Mouse (Mus musculus) liver, adult 2 months (tissue): ENCODE data around the gene Hoxd4. TPM values are rescaled to one million over a fixed set of nuclear protein-coding genes. Genes with fewer than 3 reads are reported as not detected.

Source experiments
- DNase-seq: peaks from one replicate; pipeline ENCODE4 v3.0.0-alpha.2; 2011; ENCODE audit warnings: low read depth, low spot score; ENCODE audit errors: extremely low read depth
- H3K27ac ChIP-seq: fragments of 200-500 bp; replicated peaks from 2 replicates; pipeline ENCODE4 v1.5.1; 2012; ENCODE audit warnings: low read depth, mild to moderate bottlenecking, control low read depth, inconsistent platforms, low read length; ENCODE audit not compliant: insufficient read depth
- H3K27me3 ChIP-seq: fragments of 200-500 bp; 2 replicates; pipeline ENCODE4 v1.6.1; 2012; ENCODE audit warnings: mild to moderate bottlenecking, moderate library complexity, low read length, inconsistent platforms; ENCODE audit not compliant: control insufficient read depth, insufficient read depth
- H3K36me3 ChIP-seq: fragments of 200-500 bp; 2 replicates; pipeline ENCODE4 v1.6.1; 2012; ENCODE audit warnings: low read length, inconsistent platforms; ENCODE audit not compliant: control insufficient read depth, insufficient read depth
- H3K4me1 ChIP-seq: fragments of 200-500 bp; 2 replicates; pipeline ENCODE4 v1.6.1; 2011; ENCODE audit warnings: low read length; ENCODE audit not compliant: control insufficient read depth, insufficient read depth
- H3K4me3 ChIP-seq: fragments of 200-500 bp; 2 replicates; pipeline ENCODE4 v1.5.1; 2011; ENCODE audit warnings: low read depth, mild to moderate bottlenecking, control low read depth, low read length, moderate library complexity; ENCODE audit not compliant: insufficient read depth
- H3K79me2 ChIP-seq: fragments of 200-500 bp; 2 replicates; pipeline ENCODE4 v1.6.1; 2012; ENCODE audit warnings: inconsistent platforms, mild to moderate bottlenecking, low read length, moderate library complexity; ENCODE audit not compliant: control insufficient read depth, insufficient read depth
- H3K9ac ChIP-seq: fragments of 200-500 bp; 2 replicates; pipeline ENCODE4 v1.6.1; 2012; ENCODE audit warnings: low read depth, mild to moderate bottlenecking, control low read depth, inconsistent platforms, low read length
- CTCF ChIP-seq: fragments of 200-500 bp; IDR thresholded peaks from 2 replicates; pipeline ENCODE4 v1.5.1; 2011; ENCODE audit warnings: low read depth, low read length, control low read depth
- POLR2A ChIP-seq: fragments of 200-500 bp; IDR thresholded peaks from 2 replicates; pipeline ENCODE4 v1.6.1; 2011; ENCODE audit warnings: low read length, control low read depth; ENCODE audit not compliant: insufficient read depth; ENCODE audit errors: extremely low read depth
- whole genome bisulfite sequencing: fragments of 180-500 bp; shearing (Covaris S2); methylation state at CpG from one replicate; pipeline ENCODE4 v1.1.7; 2018; 5-methylcytosine and 5-hydroxymethylcytosine counted together
- polyA plus RNA-seq: library from polyadenylated mRNA; depleted of rRNA; stranded (reverse); fragments of >200 nt; gene quantifications from 2 replicates; pipeline ENCODE4 v1.2.3, GENCODE M21; 2012
- total RNA-seq: library from RNA; depleted of rRNA; stranded (reverse); fragments of >200 nt; gene quantifications from 2 replicates; pipeline ENCODE4 v1.2.3, GENCODE M21; 2014

Gene Hoxd4
- total and polyA plus RNA-seq, 2 experiments: 0.05 to 0.09 TPM

DNA sequence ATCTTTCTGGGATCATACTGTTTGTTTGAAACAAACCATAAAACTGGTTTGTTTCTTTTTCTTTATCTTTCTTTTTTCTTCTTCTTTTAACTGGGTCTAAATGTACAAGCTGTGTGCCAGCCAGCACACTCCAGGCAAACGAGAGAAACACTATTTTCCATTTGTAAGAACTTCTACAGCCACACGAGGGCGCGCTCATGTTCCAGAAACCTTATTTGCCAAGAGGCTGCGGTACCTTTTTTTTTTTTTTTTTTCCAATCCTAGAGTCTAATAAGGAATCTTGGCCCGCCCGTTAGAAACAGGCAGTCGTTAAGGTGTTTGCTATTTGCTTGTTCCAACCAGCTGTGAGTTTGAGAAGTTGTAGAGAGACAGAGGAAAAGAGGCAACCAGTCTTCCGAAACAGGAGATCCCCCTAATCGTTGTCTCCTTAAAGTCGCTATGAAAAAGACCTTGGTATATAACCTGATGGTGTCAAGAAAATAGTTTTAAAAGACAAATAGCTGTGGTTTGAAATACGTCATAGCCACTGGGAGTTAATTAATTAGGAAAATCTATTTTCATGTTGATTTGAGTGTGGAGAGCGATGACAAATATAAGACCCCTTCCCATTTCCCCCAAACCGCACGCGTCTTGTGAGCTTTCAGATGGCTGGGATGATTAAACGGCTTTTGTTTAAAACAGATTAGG, 25.3 kb upstream of the Hoxd4 start:
- H3K36me3 ChIP-seq: no peaks in the 10 kb centered on the region
- H3K79me2 ChIP-seq: no peaks in the 10 kb centered on the region
- 12% methylated on average over 17 of the region's 17 CpGs for WGBS
- no peaks in the 10 kb centered on the region; the same call in 1 of the 2 replicates for H3K4me1 ChIP-seq
- no peak overlapping the region for H3K27ac ChIP-seq
- H3K27me3 ChIP-seq: peaks cover 49% of the 10 kb centered on the region
- no peak overlapping the region for H3K9ac ChIP-seq
- H3K4me3 ChIP-seq: no peak overlapping the region
- TF ChIP-seq POLR2A (no peak), CTCF (peak; percentile 41; the same call in 1 of the 2 replicates)
- peak; percentile 52 for DNase-seq

GRCm38 (mm10) chr2:74686988-74687697, 24.6 kb upstream of the Hoxd4 start:
- no peak overlapping the region for H3K4me3 ChIP-seq
- no peaks in the 10 kb centered on the region; the same call in 1 of the 2 replicates for H3K4me1 ChIP-seq
- 4% methylated on average over 27 of the region's 27 CpGs for WGBS
- no peak for DNase-seq
- H3K27me3 ChIP-seq: peaks cover 48% of the 10 kb centered on the region
- H3K36me3 ChIP-seq: no peaks in the 10 kb centered on the region
- no peak overlapping the region for H3K27ac ChIP-seq
- no peaks in the 10 kb centered on the region for H3K79me2 ChIP-seq
- no peak for TF ChIP-seq POLR2A
- no peak for TF ChIP-seq CTCF
- no peak overlapping the region for H3K9ac ChIP-seq

- Histone ChIP-seq H3K36me3 (no peaks in the 10 kb centered on the region), H3K4me3 (no peak overlapping the region), H3K4me1 (no peaks in the 10 kb centered on the region), H3K9ac (no peak overlapping the region), H3K79me2 (no peaks in the 10 kb centered on the region), H3K27me3 (peaks cover 48% of the 10 kb centered on the region), H3K27ac (no peak overlapping the region)
- WGBS: 5% methylated on average over 31 of the region's 31 CpGs
- TF ChIP-seq CTCF: no peak
- no peak for TF ChIP-seq POLR2A
- DNase-seq: no peak
Observed at GRCm38 (mm10) chr2:74687698-74688555, 23.8 kb upstream of the Hoxd4 start.

GRCm38 (mm10) chr2:74688795-74689573, 22.7 kb upstream of the Hoxd4 start:
- H3K4me1 ChIP-seq: no peaks in the 10 kb centered on the region
- no peak overlapping the region for H3K4me3 ChIP-seq
- no peaks in the 10 kb centered on the region for H3K79me2 ChIP-seq
- WGBS: 7% methylated on average over 12 of the region's 12 CpGs
- DNase-seq: no peak
- no peak overlapping the region for H3K27ac ChIP-seq
- H3K27me3 ChIP-seq: peaks cover 46% of the 10 kb centered on the region
- H3K9ac ChIP-seq: no peak overlapping the region
- H3K36me3 ChIP-seq: no peaks in the 10 kb centered on the region
- no peak for TF ChIP-seq CTCF
- TF ChIP-seq POLR2A: no peak

DNA sequence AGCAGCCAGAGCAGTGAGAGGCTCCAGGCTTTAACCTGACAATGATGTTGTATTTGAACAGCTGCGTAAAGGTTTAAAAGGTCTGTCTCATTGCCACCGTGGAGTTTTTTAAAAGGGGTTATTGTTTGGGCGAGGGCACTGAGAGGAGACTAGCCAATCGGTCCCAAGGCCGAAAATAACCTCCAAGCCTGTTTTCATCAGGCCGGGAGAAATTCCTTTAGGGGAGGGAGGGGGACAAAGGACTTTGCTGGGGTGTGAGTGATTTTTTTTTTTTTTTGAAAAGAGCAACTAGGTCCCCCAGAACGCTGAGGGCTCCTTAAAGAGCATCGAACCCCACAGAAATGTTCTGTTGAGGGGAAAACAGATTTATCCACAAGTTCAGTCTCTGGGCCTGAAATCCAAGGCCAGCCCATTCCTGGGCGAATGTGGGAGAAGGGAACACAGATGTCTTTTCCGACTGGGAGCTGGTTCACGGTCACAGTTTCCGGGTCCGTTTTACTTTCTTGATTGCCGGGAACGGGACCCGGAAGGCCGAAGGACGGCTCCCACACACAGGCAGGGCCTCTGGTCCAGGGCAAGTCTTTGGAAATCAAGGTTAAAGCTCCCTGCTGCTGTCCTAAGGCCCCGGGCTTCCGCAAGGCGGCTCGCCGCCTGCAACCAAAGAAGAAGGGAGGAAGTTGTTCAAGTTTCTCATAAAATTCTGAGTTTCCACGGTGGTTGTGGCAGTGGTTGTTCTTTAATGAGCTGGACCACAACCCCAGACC, 22.0 kb upstream of the Hoxd4 start:
- Histone ChIP-seq H3K4me1 (no peaks in the 10 kb centered on the region), H3K4me3 (no peak overlapping the region), H3K79me2 (no peaks in the 10 kb centered on the region), H3K27ac (no peak overlapping the region), H3K36me3 (no peaks in the 10 kb centered on the region), H3K27me3 (peaks cover 42% of the 10 kb centered on the region), H3K9ac (no peak overlapping the region)
- DNase-seq: no peak
- TF ChIP-seq POLR2A: no peak
- WGBS: 4% methylated on average over 24 of the region's 24 CpGs
